Mouse (Mus musculus) kidney, embryonic 16.5 days (tissue): ENCODE results near the gene Fa2h. TPM values are rescaled to one million over a fixed set of nuclear protein-coding genes. Genes with fewer than 3 reads are reported as not detected.
A peak's percentile ranks its signal among the peaks of the same experiment; 100 is the strongest.

Experiments
- ATAC-seq: fragments of 200-750 bp; cut with Nextera tagmentation; 2 replicates; pipeline ENCODE4 v1.8.0; 2017; ENCODE audit warnings: moderate TSS enrichment; ENCODE audit not compliant: low FRiP score, low TSS enrichment
- H3K27ac ChIP-seq: fragments of 300-500 bp; sonication (generic); 2 replicates; pipeline ENCODE4 v1.5.1; 2014; ENCODE audit warnings: low read length
- H3K27me3 ChIP-seq: fragments of 300-500 bp; sonication (generic); 2 replicates; pipeline ENCODE4 v1.6.1; 2014; ENCODE audit warnings: low read length, control low read depth, mixed read lengths; ENCODE audit not compliant: insufficient read depth
- H3K36me3 ChIP-seq: fragments of 300-500 bp; sonication (generic); 2 replicates; pipeline ENCODE4 v1.6.1; 2014; ENCODE audit warnings: low read length, control low read depth, mixed read lengths; ENCODE audit not compliant: insufficient read depth
- H3K4me1 ChIP-seq: fragments of 300-500 bp; sonication (generic); 2 replicates; pipeline ENCODE4 v1.6.1; 2014; ENCODE audit warnings: low read length, control low read depth, mixed read lengths; ENCODE audit not compliant: insufficient read depth
- H3K4me2 ChIP-seq: fragments of 300-500 bp; sonication (generic); replicated peaks from 2 replicates; pipeline ENCODE4 v1.6.1; 2014; ENCODE audit warnings: low read depth, low read length
- H3K4me3 ChIP-seq: fragments of 300-500 bp; sonication (generic); 2 replicates; pipeline ENCODE4 v1.5.1; 2014; ENCODE audit warnings: mild to moderate bottlenecking, low read length
- H3K9ac ChIP-seq: fragments of 300-500 bp; sonication (generic); replicated peaks from 2 replicates; pipeline ENCODE4 v1.6.1; 2014; ENCODE audit warnings: low read length
- H3K9me3 ChIP-seq: fragments of 300-500 bp; sonication (generic); 2 replicates; pipeline ENCODE4 v1.6.1; 2016; ENCODE audit warnings: low read length, control low read depth
- WGBS: fragments of 180-500 bp; shearing (Covaris S2); extraction: QIAGEN DNeasy Blood & Tissue Kit; methylation state at CpG from one replicate; pipeline ENCODE4 v1.1.7; 2014; 5-methylcytosine and 5-hydroxymethylcytosine counted together
- polyA plus RNA-seq: library from polyadenylated mRNA; unstranded; fragments of >200 nt; fragmentation: Nextera tagmentation; extraction: Ambion mirVana; gene quantifications from 2 replicates; pipeline ENCODE4 v1.2.1, GENCODE M21; 2015

Gene Fa2h
- polyA plus RNA-seq, result 1.7 and 1.8 TPM in 2 replicates

- H3K36me3 ChIP-seq, result no peaks in the 10 kb centered on the region
- ATAC-seq, result peak; percentile 98
- H3K9me3 ChIP-seq, result no peaks in the 10 kb centered on the region
- peak within 1 kb of the TSS; percentile 97 for H3K4me2 ChIP-seq
- H3K9ac ChIP-seq, result peak within 1 kb of the TSS; percentile 60
- H3K27me3 ChIP-seq, result peaks cover 51% of the 10 kb centered on the region
- no peak within 1 kb of the TSS for H3K27ac ChIP-seq
- H3K4me1 ChIP-seq, result 0 out of 2 replicates have a peak, but pooled peaks cover 4% of the 10 kb centered on the region
- H3K4me3 ChIP-seq, result peak within 1 kb of the TSS; percentile 57
- WGBS, result under 1% methylated on average over 63 of the region's 71 CpGs
Observed at GRCm38 (mm10) chr8:111393391-111394363, at the start of gene Fa2h. TSS of gene Fa2h (minus strand) at chr8:111393824.

- H3K36me3 ChIP-seq, result no peaks in the 10 kb centered on the region
- ATAC-seq, result peak; percentile 35; the same call in 1 of the 2 replicates
- no peak overlapping the region for H3K4me3 ChIP-seq
- H3K9ac ChIP-seq, result no peak overlapping the region
- no peaks in the 10 kb centered on the region for H3K27me3 ChIP-seq
- no peak overlapping the region for H3K4me2 ChIP-seq
- 9% methylated on average over 9 of the region's 9 CpGs for WGBS
- no peaks in the 10 kb centered on the region for H3K9me3 ChIP-seq
- H3K27ac ChIP-seq, result no peak overlapping the region
- no peaks in the 10 kb centered on the region for H3K4me1 ChIP-seq
Observed at GRCm38 (mm10) chr8:111439189-111439588, 45.6 kb upstream of the Fa2h start.

GRCm38 (mm10) chr8:111435071-111435828 lies 41.6 kb upstream of the Fa2h start:
- ATAC-seq, result no peak
- Histone ChIP-seq H3K36me3 (no peaks in the 10 kb centered on the region), H3K27ac (no peak overlapping the region), H3K4me2 (no peak overlapping the region), H3K4me1 (no peaks in the 10 kb centered on the region), H3K27me3 (no peaks in the 10 kb centered on the region), H3K9me3 (no peaks in the 10 kb centered on the region), H3K4me3 (no peak overlapping the region), H3K9ac (no peak overlapping the region)
- WGBS, result 19% methylated on average over 11 of the region's 11 CpGs

- Histone ChIP-seq H3K4me2 (no peak overlapping the region), H3K9ac (no peak overlapping the region), H3K27ac (no peak overlapping the region), H3K27me3 (no peaks in the 10 kb centered on the region), H3K4me1 (no peaks in the 10 kb centered on the region), H3K9me3 (no peaks in the 10 kb centered on the region), H3K36me3 (no peaks in the 10 kb centered on the region), H3K4me3 (no peak overlapping the region)
- ATAC-seq, result no peak
- WGBS, result 73% methylated on average over 9 of the region's 9 CpGs
Observed at GRCm38 (mm10) chr8:111424646-111425045, 31.0 kb upstream of the Fa2h start.

DNA sequence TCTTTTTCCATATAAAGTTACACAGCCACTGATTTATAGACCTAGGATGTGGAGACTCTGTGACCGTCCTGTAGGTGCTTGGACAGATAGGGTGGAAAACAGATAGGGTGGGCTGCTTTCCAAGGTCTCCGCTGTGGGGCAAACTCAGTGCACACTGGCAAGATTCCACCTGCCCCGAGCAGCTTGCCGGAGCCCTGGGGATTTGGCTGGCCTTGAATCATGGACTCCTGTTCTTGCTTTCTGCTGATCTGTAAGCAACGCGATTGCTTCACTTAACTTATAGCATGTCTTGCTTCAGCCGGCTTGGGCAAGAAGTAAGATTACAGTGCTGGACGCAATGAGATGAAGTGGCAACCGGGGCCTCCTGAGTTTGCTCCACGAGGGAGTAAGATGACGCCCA lies 30.6 kb upstream of the Fa2h start:
- 48% methylated on average over 11 of the region's 11 CpGs for WGBS
- no peak overlapping the region for H3K4me2 ChIP-seq
- no peaks in the 10 kb centered on the region for H3K36me3 ChIP-seq
- H3K9me3 ChIP-seq, result no peaks in the 10 kb centered on the region
- no peaks in the 10 kb centered on the region for H3K27me3 ChIP-seq
- H3K4me1 ChIP-seq, result no peaks in the 10 kb centered on the region
- no peak overlapping the region for H3K4me3 ChIP-seq
- no peak overlapping the region for H3K9ac ChIP-seq
- no peak overlapping the region for H3K27ac ChIP-seq
- ATAC-seq, result 0 out of 2 replicates have a peak, but pooled peaks have one; percentile 35

- Histone ChIP-seq H3K4me3 (no peak overlapping the region), H3K4me2 (no peak overlapping the region), H3K27ac (no peak overlapping the region), H3K36me3 (no peaks in the 10 kb centered on the region), H3K27me3 (no peaks in the 10 kb centered on the region), H3K9me3 (no peaks in the 10 kb centered on the region), H3K4me1 (no peaks in the 10 kb centered on the region), H3K9ac (no peak overlapping the region)
- 78% methylated on average over 2 of the region's 2 CpGs for WGBS
- ATAC-seq, result no peak
Observed at GRCm38 (mm10) chr8:111422614-111423013, 29.0 kb upstream of the Fa2h start.

DNA sequence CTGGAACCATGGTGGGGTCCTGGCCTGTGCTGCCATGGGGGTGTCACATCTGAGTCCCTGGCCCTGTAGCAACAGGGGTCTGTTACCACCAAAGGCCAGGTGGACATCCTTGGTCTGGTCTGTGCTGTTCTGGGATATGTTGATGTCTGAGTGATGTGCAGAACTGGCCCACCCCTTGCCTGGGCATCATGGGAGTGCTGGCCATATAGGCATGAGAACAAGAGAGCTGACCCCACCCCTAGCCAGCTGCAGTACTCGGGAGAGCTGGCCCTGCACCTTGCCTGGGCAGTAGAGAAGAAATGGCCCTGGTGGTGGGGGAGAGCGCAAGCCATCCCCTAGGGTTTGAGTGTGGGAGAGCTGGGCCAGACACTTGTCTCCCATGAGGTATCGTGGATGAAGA lies 25.5 kb upstream of the Fa2h start:
- no peaks in the 10 kb centered on the region for H3K27me3 ChIP-seq
- ATAC-seq, result peak; percentile 19; the same call in 1 of the 2 replicates
- H3K4me2 ChIP-seq, result no peak overlapping the region
- no peak overlapping the region for H3K4me3 ChIP-seq
- H3K36me3 ChIP-seq, result no peaks in the 10 kb centered on the region
- no peak overlapping the region for H3K9ac ChIP-seq
- WGBS, result 70% methylated on average over 3 of the region's 3 CpGs
- no peaks in the 10 kb centered on the region for H3K4me1 ChIP-seq
- no peak overlapping the region for H3K27ac ChIP-seq
- H3K9me3 ChIP-seq, result no peaks in the 10 kb centered on the region

GRCm38 (mm10) chr8:111418601-111419000 lies 25.0 kb upstream of the Fa2h start:
- H3K4me2 ChIP-seq, result no peak overlapping the region
- H3K36me3 ChIP-seq, result no peaks in the 10 kb centered on the region
- H3K27ac ChIP-seq, result no peak overlapping the region
- H3K9me3 ChIP-seq, result no peaks in the 10 kb centered on the region
- H3K27me3 ChIP-seq, result no peaks in the 10 kb centered on the region
- ATAC-seq, result no peak
- H3K4me3 ChIP-seq, result no peak overlapping the region
- H3K9ac ChIP-seq, result no peak overlapping the region
- H3K4me1 ChIP-seq, result no peaks in the 10 kb centered on the region
- 32% methylated on average over 9 of the region's 9 CpGs for WGBS

DNA sequence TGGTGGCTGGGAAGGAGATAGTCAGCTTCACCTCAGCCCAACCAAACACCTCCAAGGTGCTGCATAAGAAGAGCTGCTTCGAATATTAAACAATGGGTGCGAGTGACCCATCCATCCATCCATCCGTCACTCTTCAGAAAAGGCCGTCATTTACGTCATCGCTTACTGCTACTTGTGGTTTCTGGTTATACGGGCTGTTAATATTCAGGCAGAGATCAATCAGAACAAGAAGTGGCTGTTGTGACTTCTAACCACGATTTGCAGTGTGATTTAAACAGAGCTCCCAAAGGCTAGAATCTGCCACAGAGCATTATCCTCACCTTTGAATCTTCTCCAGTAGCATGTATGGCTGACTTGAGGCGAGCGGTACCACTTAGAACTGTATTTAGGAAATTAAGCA lies 23.6 kb upstream of the Fa2h start:
- no peaks in the 10 kb centered on the region for H3K4me1 ChIP-seq
- H3K9me3 ChIP-seq, result no peaks in the 10 kb centered on the region
- no peak overlapping the region for H3K9ac ChIP-seq
- no peaks in the 10 kb centered on the region for H3K36me3 ChIP-seq
- no peak overlapping the region for H3K4me3 ChIP-seq
- no peak overlapping the region for H3K27ac ChIP-seq
- ATAC-seq, result no peak
- H3K4me2 ChIP-seq, result no peak overlapping the region
- WGBS, result 80% methylated on average over 10 of the region's 10 CpGs
- H3K27me3 ChIP-seq, result no peaks in the 10 kb centered on the region
